Mouse (Mus musculus): ENCODE results near the gene Slc6a3. TPM values are rescaled to one million over a fixed set of nuclear protein-coding genes. Genes with fewer than 3 reads are reported as not detected.

The Slc6a3 gene
- total RNA-seq, 2 experiments from 2014 or later = not detected

- no peak for DNase-seq
- intact Hi-C loops (cut with DNase I) = no loop called here
Observed at GRCm38 (mm10) chr13:73577277-73577676, 40.7 kb downstream of the Slc6a3 start.

DNA sequence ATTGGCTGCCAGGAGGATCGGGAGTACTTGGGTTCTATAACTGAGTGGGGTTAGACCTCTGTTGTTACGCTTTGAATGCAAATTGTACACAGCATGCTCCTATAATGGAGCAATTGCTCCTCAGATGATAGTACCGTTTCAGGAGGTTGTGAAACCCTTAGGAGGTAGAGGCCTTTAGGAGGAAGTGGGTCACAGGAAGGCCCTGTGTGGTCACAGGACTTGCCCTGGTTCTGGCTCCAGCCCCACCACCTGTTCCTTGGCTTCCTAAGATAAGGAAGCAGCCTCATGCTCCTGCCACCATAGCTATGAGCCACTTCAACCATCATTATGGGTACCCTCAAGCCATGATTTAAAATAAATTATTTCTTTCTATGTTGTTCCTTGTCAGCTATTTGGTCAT, 54.9 kb downstream of the Slc6a3 start:
- intact Hi-C loops (cut with DNase I) = no loop called here
- DNase-seq = no peak

- DNase-seq = no peak
- intact Hi-C loops (cut with DNase I) = no loop called here
Observed at GRCm38 (mm10) chr13:73592546-73592945, 56.0 kb downstream of the Slc6a3 start.

GRCm38 (mm10) chr13:73596276-73596675, 59.7 kb downstream of the Slc6a3 start:
- intact Hi-C loops (cut with DNase I) = no loop called here
- DNase-seq = no peak

DNA sequence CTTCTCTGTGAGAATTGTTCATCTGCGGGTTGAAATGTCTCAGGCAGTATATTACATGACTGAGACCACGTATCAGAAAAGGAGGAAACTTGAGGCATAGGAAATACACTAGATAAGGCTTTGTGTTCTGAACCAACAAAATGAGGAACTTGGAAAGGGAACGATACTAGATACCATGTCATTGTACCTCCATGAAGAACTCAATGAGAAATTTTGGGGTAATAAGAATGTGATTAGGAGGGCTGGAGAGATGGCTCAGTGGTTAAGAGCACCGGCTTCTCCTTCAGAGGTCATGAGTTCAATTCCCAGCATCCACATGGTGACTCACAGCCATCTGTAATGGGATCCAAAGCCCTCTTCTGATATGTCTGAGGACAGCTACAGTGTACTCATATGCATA, 63.7 kb downstream of the Slc6a3 start:
- intact Hi-C loops (cut with DNase I) = loop anchor here (5.0 kb wide), 1 partner anchor 173 kb away; no protein-coding TSS in a partner anchor
- DNase-seq = no peak

DNA sequence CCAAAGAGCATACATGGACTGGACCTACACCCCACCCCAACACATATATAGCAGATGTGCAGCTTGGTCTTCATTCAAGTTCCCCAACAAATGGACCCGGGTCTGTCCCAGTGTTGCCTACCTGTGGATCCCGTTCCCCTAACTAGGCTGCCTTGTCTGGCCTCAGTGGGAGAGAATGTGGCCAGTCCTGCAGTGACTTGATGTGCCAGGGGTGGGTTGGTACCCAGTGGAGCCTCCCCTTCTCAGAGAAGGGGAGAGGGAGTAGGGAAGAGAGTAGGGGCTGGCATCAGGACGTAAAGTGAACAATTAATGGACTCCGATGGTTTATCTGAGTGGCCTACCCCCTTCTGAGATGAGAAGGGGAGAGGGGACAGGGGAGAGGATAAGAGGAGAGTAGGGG, 66.5 kb downstream of the Slc6a3 start:
- intact Hi-C loops (cut with DNase I) = loop anchor here (5.0 kb wide), 1 partner anchor 176 kb away; no protein-coding TSS in a partner anchor
- no peak for DNase-seq

DNA sequence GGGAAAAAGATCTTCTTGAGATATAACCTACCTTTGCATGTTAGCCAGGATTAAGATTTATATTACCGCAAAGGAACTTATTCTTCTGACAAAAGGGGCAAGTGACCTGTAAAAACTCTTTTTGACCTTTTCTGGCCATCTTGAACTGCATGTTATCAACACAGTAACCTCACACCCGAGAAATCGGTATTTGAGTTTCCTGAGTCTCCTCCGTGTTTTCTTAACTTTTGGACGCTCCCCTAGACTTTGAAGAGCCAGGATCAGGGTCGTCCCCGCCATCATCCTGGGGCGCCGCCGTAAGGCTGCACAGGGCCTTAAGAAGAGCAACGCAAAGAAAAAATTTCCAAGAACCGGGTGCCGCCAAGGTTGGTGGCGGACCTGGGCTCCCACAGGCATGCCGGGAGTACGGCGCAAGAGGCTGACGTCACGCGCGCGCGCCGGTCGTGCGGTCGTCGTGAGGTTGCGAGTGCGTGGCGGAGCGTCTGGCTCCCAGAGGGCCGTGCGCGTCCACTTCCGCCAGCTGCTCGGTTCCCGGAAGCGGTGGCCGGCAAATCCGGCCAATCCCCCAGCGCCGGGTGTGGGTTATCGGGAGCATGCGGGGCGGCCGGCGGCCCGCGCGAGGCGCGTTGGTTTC, 67.1 kb downstream of the Slc6a3 start, which contains the start of gene Clptm1l:
Gene Clptm1l, plus strand, starts transcription at position 485 of the 634 bp plus-strand sequence.
- intact Hi-C loops (cut with DNase I) = loop anchor here (2.0 to 5.0 kb wide), 2 partner anchors 176 to 275 kb away; partner anchors contain the start of genes Mrpl36 and Ndufs6
- peak; percentile 96 to 98 for DNase-seq

- no peak for DNase-seq
- intact Hi-C loops (cut with DNase I) = loop anchor here (2.0 to 5.0 kb wide), 2 partner anchors 177 to 276 kb away; partner anchors contain the start of genes Mrpl36 and Ndufs6
Observed at GRCm38 (mm10) chr13:73604156-73604957, 67.8 kb downstream of the Slc6a3 start.

DNA sequence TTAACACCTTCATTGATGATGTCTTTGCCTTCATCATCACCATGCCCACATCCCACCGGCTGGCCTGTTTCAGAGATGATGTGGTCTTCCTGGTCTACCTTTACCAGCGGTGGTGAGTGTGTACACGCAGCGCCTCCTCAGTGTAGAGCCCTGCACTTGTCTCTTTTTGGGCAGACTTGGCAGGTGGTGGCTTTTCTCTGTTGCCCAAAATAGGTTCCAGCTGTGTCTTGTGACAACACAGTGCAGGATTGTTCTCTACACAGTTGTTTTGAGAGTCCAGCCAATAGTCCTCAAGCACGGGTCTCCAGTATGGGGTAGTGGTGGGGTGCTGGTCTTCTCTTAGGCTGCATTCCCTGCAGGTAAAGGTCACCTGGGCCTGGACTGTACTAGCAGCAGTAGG, 81.9 kb downstream of the Slc6a3 start:
- intact Hi-C loops (cut with DNase I) = no loop called here

DNA sequence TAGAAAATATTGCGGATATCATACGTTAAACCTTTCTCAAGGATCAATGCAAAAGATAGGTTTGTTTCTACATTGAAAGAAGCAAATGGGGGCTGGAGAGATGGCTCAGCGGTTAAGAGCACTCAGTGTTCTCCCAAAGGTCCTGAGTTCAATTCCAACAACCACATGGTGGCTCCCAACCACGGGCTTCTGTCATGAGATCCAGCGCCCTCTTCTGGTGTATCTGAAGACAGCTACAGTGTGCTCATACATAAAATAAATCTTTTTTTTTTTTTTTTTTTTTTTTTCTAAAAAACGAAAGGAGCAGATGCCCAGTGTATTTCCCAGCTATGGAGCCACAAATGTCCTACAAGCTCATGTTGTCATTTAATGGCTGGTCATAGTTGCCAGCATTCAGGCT, 84.1 kb downstream of the Slc6a3 start:
- intact Hi-C loops (cut with DNase I) = no loop called here
- DNase-seq = no peak

More for the DNA sequence above, 81.9 kb downstream of the Slc6a3 start:
- DNase-seq = peak in 1 of 2 experiments; percentile 19

- DNase-seq = no peak
- intact Hi-C loops (cut with DNase I) = loop anchor here (2.0 to 5.0 kb wide), 2 partner anchors 114 to 199 kb away; no protein-coding TSS in a partner anchor
Observed at GRCm38 (mm10) chr13:73626410-73626744, 89.8 kb downstream of the Slc6a3 start.

- intact Hi-C loops (cut with DNase I) = loop anchor here (2.0 to 5.0 kb wide), 2 partner anchors 114 to 200 kb away; no protein-coding TSS in a partner anchor
- DNase-seq = peak; percentile 9 to 18
Observed at GRCm38 (mm10) chr13:73626745-73627549, 90.4 kb downstream of the Slc6a3 start, which contains the start of gene Tert. Gene Tert, plus strand, starts transcription at chr13:73626911.

Other genes with a start within 250 kb of the Slc6a3 start
- gene Mrpl36, start 208.2 kb upstream of the Slc6a3 start, total RNA-seq (2021) = 10 to 100 TPM; 50.3 to 54.0 TPM
- 1,000 to 10,000 TPM; 1,205 to 1,240 TPM for gene Ndufs6, start 208.2 kb upstream of the Slc6a3 start, total RNA-seq (2021)
- gene Lpcat1, start 69.5 kb upstream of the Slc6a3 start, total RNA-seq (2021) = 1 to 10 TPM; 7.0 to 9.4 TPM
- 10 to 100 TPM; 56.7 to 65.2 TPM for gene Clptm1l, start 67.3 kb downstream of the Slc6a3 start, total RNA-seq (2021)
- gene Tert, start 90.2 kb downstream of the Slc6a3 start, total RNA-seq (2021) = not detected
- gene Slc6a18, start 141.3 kb downstream of the Slc6a3 start, total RNA-seq (2021) = not detected
- not detected for gene Slc6a19, start 168.1 kb downstream of the Slc6a3 start, total RNA-seq (2021)
- gene Slc12a7, start 196.3 kb downstream of the Slc6a3 start, total RNA-seq (2021) = 100 to 1,000 TPM; 163 to 167 TPM